Mouse (Mus musculus) cerebellum, adult (tissue): ENCODE data around the gene She.
"Not testable (repeated sequence)": the region's sequence is repeated elsewhere in the genome, so short reads cannot be mapped to it uniquely, and the experiment has no call there.

Experiments
- ATAC-seq: cut with Nextera tagmentation; 2 replicates; pipeline ENCODE4 v1.9.2; 2017; ENCODE audit warnings: mild to moderate bottlenecking, moderate library complexity, mixed read lengths; ENCODE audit not compliant: insufficient number of reproducible peaks, low FRiP score, low TSS enrichment

Gene She

GRCm38 (mm10) chr3:89830815-89831591, at the start of gene She:
Gene She, plus strand, starts transcription at chr3:89831370.
- no peak for ATAC-seq

- ATAC-seq = no peak
These were observed 49.5 kb upstream of the She start for GRCm38 (mm10) chr3:89781640-89782039.

- peak; percentile 66; the same call in 1 of the 2 replicates for ATAC-seq
These were observed 46.0 kb upstream of the She start for GRCm38 (mm10) chr3:89784991-89785753.

GRCm38 (mm10) chr3:89786275-89786674, 44.9 kb upstream of the She start:
- ATAC-seq = no peak

- no peak for ATAC-seq
These were observed 42.4 kb upstream of the She start for GRCm38 (mm10) chr3:89788680-89789352.

- no peak for ATAC-seq
These were observed 36.6 kb upstream of the She start for GRCm38 (mm10) chr3:89794616-89795015.

- ATAC-seq = no peak
These were observed 35.4 kb upstream of the She start for GRCm38 (mm10) chr3:89795746-89796145.

- no peak for ATAC-seq
These were observed 34.8 kb upstream of the She start for GRCm38 (mm10) chr3:89796358-89796757.

- no peak for ATAC-seq
These were observed 32.7 kb upstream of the She start for GRCm38 (mm10) chr3:89798518-89798917.

GRCm38 (mm10) chr3:89799476-89799875, 31.7 kb upstream of the She start:
- ATAC-seq = no peak

GRCm38 (mm10) chr3:89800078-89800477, 31.1 kb upstream of the She start:
- ATAC-seq = not testable (repeated sequence)

- ATAC-seq = no peak
These were observed 30.2 kb upstream of the She start for GRCm38 (mm10) chr3:89800774-89801506.

GRCm38 (mm10) chr3:89801507-89801847, 29.7 kb upstream of the She start:
- no peak for ATAC-seq

- no peak for ATAC-seq
These were observed 28.3 kb upstream of the She start for GRCm38 (mm10) chr3:89802876-89803275.

- no peak for ATAC-seq
These were observed 26.0 kb upstream of the She start for GRCm38 (mm10) chr3:89805179-89805578.

GRCm38 (mm10) chr3:89806751-89807150, 24.4 kb upstream of the She start:
- ATAC-seq = no peak

GRCm38 (mm10) chr3:89807171-89807570, 24.0 kb upstream of the She start:
- ATAC-seq = no peak

GRCm38 (mm10) chr3:89807881-89808280, 23.3 kb upstream of the She start:
- no peak for ATAC-seq

GRCm38 (mm10) chr3:89808638-89809037, 22.5 kb upstream of the She start:
- no peak for ATAC-seq

GRCm38 (mm10) chr3:89810841-89811240, 20.3 kb upstream of the She start:
- no peak for ATAC-seq

GRCm38 (mm10) chr3:89812166-89812565, 19.0 kb upstream of the She start:
- ATAC-seq = no peak
